Mouse (Mus musculus) liver, adult 2 months (tissue): Measurements from ENCODE around the gene Cnot3.

Source experiments
- CTCF ChIP-seq: fragments of 200-500 bp; IDR thresholded peaks from 2 replicates; pipeline ENCODE4 v1.5.1; 2011; ENCODE audit warnings: low read depth, low read length, control low read depth
- POLR2A ChIP-seq: fragments of 200-500 bp; IDR thresholded peaks from 2 replicates; pipeline ENCODE4 v1.6.1; 2011; ENCODE audit warnings: low read length, control low read depth; ENCODE audit not compliant: insufficient read depth; ENCODE audit errors: extremely low read depth

DNA sequence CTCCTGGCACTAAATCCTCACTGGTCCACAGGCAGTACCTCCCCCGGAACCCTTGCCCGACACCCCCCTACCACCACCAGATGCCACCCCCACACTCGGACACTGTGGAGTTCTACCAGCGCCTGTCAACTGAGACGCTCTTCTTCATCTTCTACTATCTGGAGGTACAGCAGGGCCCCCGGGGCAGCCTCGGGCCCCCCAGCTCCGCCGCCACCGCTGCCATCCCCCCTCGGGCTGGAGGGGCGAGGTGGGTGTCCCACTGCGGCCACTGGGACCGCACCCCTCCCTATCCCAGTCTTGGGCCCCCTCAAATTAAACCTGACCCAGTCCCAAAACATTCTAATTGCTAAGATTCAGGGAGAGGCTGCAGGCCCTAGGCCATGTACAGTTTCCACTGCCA lies 13.5 kb downstream of the Cnot3 start:
- TF ChIP-seq CTCF (no peak), POLR2A (no peak)
